Mouse (Mus musculus): Measurements from ENCODE around the gene Nemp2.

DNA sequence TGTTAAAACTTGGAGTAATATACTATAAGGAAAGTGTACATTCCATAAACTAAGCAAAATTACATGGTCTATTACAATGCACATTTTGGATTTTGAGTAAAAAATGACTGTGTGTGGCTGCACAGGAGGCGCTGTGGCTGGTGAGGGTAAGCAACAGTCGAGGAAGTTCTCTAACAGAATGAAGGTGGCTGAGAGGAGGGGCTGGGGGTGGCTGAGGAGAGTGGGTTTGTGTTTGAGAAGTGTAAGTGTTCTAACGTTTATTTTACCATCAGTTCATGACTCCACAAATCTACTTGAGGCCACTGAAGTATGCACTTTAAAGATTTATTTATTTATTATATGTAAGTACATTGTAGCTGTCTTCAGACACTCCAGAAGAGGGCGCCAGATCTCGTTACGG lies 48.8 kb upstream of the Nemp2 start:
- TF ChIP-seq POLR2A (IDR thresholded peaks at IDR 0.05; ENCODE audit: low read depth, low read length) (no peak), CTCF (IDR thresholded peaks at IDR 0.05; ENCODE audit: extremely low read depth, insufficient read length, insufficient replicate concordance, low read depth, low read length) (no peak)

Data from small intestine, adult 2 months (tissue).